Mouse (Mus musculus): Measurements from ENCODE around the gene Ypel1.
A peak's percentile ranks its signal among the peaks of the same experiment; 100 is the strongest.

The Ypel1 gene

GRCm38 (mm10) chr16:17069511-17070443 lies at the start of gene Ypel1:
Gene Ypel1, plus strand, starts transcription at chr16:17069696.
- DNase-seq (ENCODE audit: low read depth, low spot score), result peak; percentile 54

- DNase-seq (ENCODE audit: low read depth, low spot score), result no peak
Measured at GRCm38 (mm10) chr16:17024469-17025148, 44.9 kb upstream of the Ypel1 start.

- DNase-seq (ENCODE audit: low read depth, low spot score), result no peak
Measured at GRCm38 (mm10) chr16:17029971-17030695, 39.4 kb upstream of the Ypel1 start.

GRCm38 (mm10) chr16:17033754-17034153 lies 35.7 kb upstream of the Ypel1 start:
- no peak for DNase-seq (ENCODE audit: low read depth, low spot score)

GRCm38 (mm10) chr16:17040716-17041115 lies 28.8 kb upstream of the Ypel1 start:
- no peak for DNase-seq (ENCODE audit: low read depth, low spot score)

GRCm38 (mm10) chr16:17041417-17041816 lies 28.1 kb upstream of the Ypel1 start:
- no peak for DNase-seq (ENCODE audit: low read depth, low spot score)

GRCm38 (mm10) chr16:17044320-17044719 lies 25.2 kb upstream of the Ypel1 start:
- DNase-seq (ENCODE audit: low read depth, low spot score), result no peak

- no peak for DNase-seq (ENCODE audit: low read depth, low spot score)
Measured at GRCm38 (mm10) chr16:17045287-17045686, 24.2 kb upstream of the Ypel1 start.

GRCm38 (mm10) chr16:17049886-17050285 lies 19.6 kb upstream of the Ypel1 start:
- no peak for DNase-seq (ENCODE audit: low read depth, low spot score)

- no peak for DNase-seq (ENCODE audit: low read depth, low spot score)
Measured at GRCm38 (mm10) chr16:17052087-17052486, 17.4 kb upstream of the Ypel1 start.

- DNase-seq (ENCODE audit: low read depth, low spot score), result no peak
Measured at GRCm38 (mm10) chr16:17053903-17054302, 15.6 kb upstream of the Ypel1 start.

- DNase-seq (ENCODE audit: low read depth, low spot score), result no peak
Measured at GRCm38 (mm10) chr16:17055584-17055983, 13.9 kb upstream of the Ypel1 start.

- no peak for DNase-seq (ENCODE audit: low read depth, low spot score)
Measured at GRCm38 (mm10) chr16:17062338-17062737, 7.2 kb upstream of the Ypel1 start.

- no peak for DNase-seq (ENCODE audit: low read depth, low spot score)
Measured at GRCm38 (mm10) chr16:17067552-17067951, 1.9 kb upstream of the Ypel1 start.

- DNase-seq (ENCODE audit: low read depth, low spot score), result no peak
Measured at GRCm38 (mm10) chr16:17070716-17071115, 1.2 kb downstream of the Ypel1 start.

- DNase-seq (ENCODE audit: low read depth, low spot score), result no peak
Measured at GRCm38 (mm10) chr16:17073000-17073399, 3.5 kb downstream of the Ypel1 start.

- DNase-seq (ENCODE audit: low read depth, low spot score), result no peak
Measured at GRCm38 (mm10) chr16:17076301-17076700, 6.8 kb downstream of the Ypel1 start.

GRCm38 (mm10) chr16:17076869-17077268 lies 7.4 kb downstream of the Ypel1 start:
- no peak for DNase-seq (ENCODE audit: low read depth, low spot score)

GRCm38 (mm10) chr16:17078101-17078500 lies 8.6 kb downstream of the Ypel1 start:
- no peak for DNase-seq (ENCODE audit: low read depth, low spot score)

GRCm38 (mm10) chr16:17082121-17082792 lies 12.8 kb downstream of the Ypel1 start:
- DNase-seq (ENCODE audit: low read depth, low spot score), result no peak

- no peak for DNase-seq (ENCODE audit: low read depth, low spot score)
Measured at GRCm38 (mm10) chr16:17085636-17086035, 16.1 kb downstream of the Ypel1 start.

- no peak for DNase-seq (ENCODE audit: low read depth, low spot score)
Measured at GRCm38 (mm10) chr16:17086241-17086640, 16.7 kb downstream of the Ypel1 start.
